Mouse (Mus musculus) activated CD4-positive, CD25-positive, alpha-beta regulatory T cell, adult 4 months (primary cell): Measurements from ENCODE around the gene Acbd4. TPM values are rescaled to one million over a fixed set of nuclear protein-coding genes. Genes with fewer than 3 reads are reported as not detected.

Experiments
- ATAC-seq: one replicate; pipeline ENCODE4 v1.8.0; 2017
- polyA plus RNA-seq, 2 experiments: library from polyadenylated mRNA; unstranded; fragments of 100-300 nt; shearing (Covaris generic); gene quantifications; one replicate each; pipeline ENCODE4 v1.2.1; 2017

The Acbd4 gene
- polyA plus RNA-seq, 2 experiments from 2014 or later, result 18.4 to 24.0 TPM

GRCm38 (mm10) chr11:103093306-103093705 lies 8.2 kb upstream of the Acbd4 start:
- ATAC-seq, result no peak

- no peak for ATAC-seq
Observed at GRCm38 (mm10) chr11:103093862-103094833, 7.3 kb upstream of the Acbd4 start.

GRCm38 (mm10) chr11:103095107-103095670 lies 6.3 kb upstream of the Acbd4 start:
- no peak for ATAC-seq

- no peak for ATAC-seq
Observed at GRCm38 (mm10) chr11:103095801-103096200, 5.7 kb upstream of the Acbd4 start.

GRCm38 (mm10) chr11:103096979-103097894 lies 4.2 kb upstream of the Acbd4 start:
- no peak for ATAC-seq

- no peak for ATAC-seq
Observed at GRCm38 (mm10) chr11:103098531-103099190, 2.8 kb upstream of the Acbd4 start.

- no peak for ATAC-seq
Observed at GRCm38 (mm10) chr11:103099352-103099940, 2.0 kb upstream of the Acbd4 start.

- ATAC-seq, result no peak
Observed at GRCm38 (mm10) chr11:103100361-103100760, 1.1 kb upstream of the Acbd4 start.

GRCm38 (mm10) chr11:103101866-103102501 lies 502 bp downstream of the Acbd4 start:
- ATAC-seq, result no peak

GRCm38 (mm10) chr11:103102725-103103349 lies 1.4 kb downstream of the Acbd4 start:
- ATAC-seq, result peak; percentile 98

GRCm38 (mm10) chr11:103103621-103104020 lies 2.1 kb downstream of the Acbd4 start:
- ATAC-seq, result no peak

- no peak for ATAC-seq
Observed at GRCm38 (mm10) chr11:103104469-103104868, 3.0 kb downstream of the Acbd4 start.

GRCm38 (mm10) chr11:103105180-103105725 lies 3.8 kb downstream of the Acbd4 start:
- ATAC-seq, result no peak

GRCm38 (mm10) chr11:103105810-103106209 lies 4.3 kb downstream of the Acbd4 start:
- ATAC-seq, result no peak

- ATAC-seq, result no peak
Observed at GRCm38 (mm10) chr11:103106386-103106785, 4.9 kb downstream of the Acbd4 start.

- no peak for ATAC-seq
Observed at GRCm38 (mm10) chr11:103111301-103111700, 9.8 kb downstream of the Acbd4 start.

GRCm38 (mm10) chr11:103111881-103112551 lies 10.5 kb downstream of the Acbd4 start:
- ATAC-seq, result no peak

- ATAC-seq, result no peak
Observed at GRCm38 (mm10) chr11:103112552-103112912, 11.1 kb downstream of the Acbd4 start.

- no peak for ATAC-seq
Observed at GRCm38 (mm10) chr11:103113005-103113404, 11.5 kb downstream of the Acbd4 start.

GRCm38 (mm10) chr11:103113771-103114170 lies 12.3 kb downstream of the Acbd4 start:
- ATAC-seq, result no peak
